Mouse (Mus musculus): ENCODE data around the gene Obsl1. TPM values are rescaled to one million over a fixed set of nuclear protein-coding genes. Genes with fewer than 3 reads are reported as not detected.
A peak's percentile ranks its signal among the peaks of the same experiment; 100 is the strongest.

Obsl1 gene
- total RNA-seq, 2 experiments from 2014 or later: 48.9 to 54.4 TPM

GRCm38 (mm10) chr1:75521321-75522031 is 15.2 kb upstream of the Obsl1 start, which contains the start of gene Stk11ip:
Gene Stk11ip (plus strand): TSS chr1:75521529.
- peak; percentile 88 to 89 for DNase-seq (ENCODE audit: low spot score in 2 of 2)

GRCm38 (mm10) chr1:75519576-75519975 is 13.3 kb upstream of the Obsl1 start:
- no peak for DNase-seq (ENCODE audit: low spot score in 2 of 2)

- no peak for DNase-seq (ENCODE audit: low spot score in 2 of 2)
Observed at GRCm38 (mm10) chr1:75518427-75518826, 12.2 kb upstream of the Obsl1 start.

GRCm38 (mm10) chr1:75517984-75518383 is 11.7 kb upstream of the Obsl1 start:
- no peak for DNase-seq (ENCODE audit: low spot score in 2 of 2)

GRCm38 (mm10) chr1:75516703-75517380 is 10.6 kb upstream of the Obsl1 start:
- DNase-seq (ENCODE audit: low spot score in 2 of 2): no peak

GRCm38 (mm10) chr1:75512550-75512949 is 6.3 kb upstream of the Obsl1 start:
- no peak for DNase-seq (ENCODE audit: low spot score in 2 of 2)

GRCm38 (mm10) chr1:75511437-75512210 is 5.4 kb upstream of the Obsl1 start:
- no peak for DNase-seq (ENCODE audit: low spot score in 2 of 2)

GRCm38 (mm10) chr1:75510154-75510553 is 3.9 kb upstream of the Obsl1 start:
- no peak for DNase-seq (ENCODE audit: low spot score in 2 of 2)

- DNase-seq (ENCODE audit: low spot score in 2 of 2): no peak
Observed at GRCm38 (mm10) chr1:75509586-75509985, 3.3 kb upstream of the Obsl1 start.

- no peak for DNase-seq (ENCODE audit: low spot score in 2 of 2)
Observed at GRCm38 (mm10) chr1:75507006-75507405, 754 bp upstream of the Obsl1 start, which contains the start of gene Inha. Gene Inha (plus strand): TSS chr1:75507077.

GRCm38 (mm10) chr1:75505159-75505955 is 895 bp downstream of the Obsl1 start:
- DNase-seq (ENCODE audit: low spot score in 2 of 2): peak; percentile 65 to 76

GRCm38 (mm10) chr1:75504256-75505045 is 1.8 kb downstream of the Obsl1 start:
- DNase-seq (ENCODE audit: low spot score in 2 of 2): no peak

- DNase-seq (ENCODE audit: low spot score in 2 of 2): peak in 1 of 2 experiments; percentile 41
Observed at GRCm38 (mm10) chr1:75503651-75503980, 2.6 kb downstream of the Obsl1 start.

- no peak for DNase-seq (ENCODE audit: low spot score in 2 of 2)
Observed at GRCm38 (mm10) chr1:75502945-75503650, 3.2 kb downstream of the Obsl1 start.

- DNase-seq (ENCODE audit: low spot score in 2 of 2): no peak
Observed at GRCm38 (mm10) chr1:75501905-75502304, 4.3 kb downstream of the Obsl1 start.

GRCm38 (mm10) chr1:75499441-75499840 is 6.8 kb downstream of the Obsl1 start:
- DNase-seq (ENCODE audit: low spot score in 2 of 2): no peak

GRCm38 (mm10) chr1:75498897-75499296 is 7.4 kb downstream of the Obsl1 start:
- DNase-seq (ENCODE audit: low spot score in 2 of 2): no peak

- no peak for DNase-seq (ENCODE audit: low spot score in 2 of 2)
Observed at GRCm38 (mm10) chr1:75494878-75495548, 11.2 kb downstream of the Obsl1 start.

- DNase-seq (ENCODE audit: low spot score in 2 of 2): no peak
Observed at GRCm38 (mm10) chr1:75492579-75493170, 13.6 kb downstream of the Obsl1 start.

All from adrenal gland, adult 18-20 months (tissue).